Mouse (Mus musculus) megakaryocyte, embryonic 14.5 days (primary cell): ENCODE data around the gene Mthfsd. TPM values are rescaled to one million over a fixed set of nuclear protein-coding genes. Genes with fewer than 3 reads are reported as not detected.

Experiments used
- H3K27me3 ChIP-seq: replicated peaks from 2 replicates; pipeline ENCODE3; 2012; ENCODE audit warnings: inconsistent platforms
- H3K36me3 ChIP-seq: replicated peaks from 2 replicates; pipeline ENCODE3; 2012; ENCODE audit warnings: low read length, inconsistent platforms, mixed read lengths
- H3K4me1 ChIP-seq: 2 replicates; pipeline ENCODE4 v1.6.1; 2012; ENCODE audit warnings: inconsistent platforms
- H3K4me3 ChIP-seq: replicated peaks from 2 replicates; pipeline ENCODE3; 2012; ENCODE audit warnings: moderate library complexity, mild to moderate bottlenecking, inconsistent platforms
- H3K9me3 ChIP-seq: 2 replicates; pipeline ENCODE4 v1.6.1; 2012; ENCODE audit warnings: inconsistent platforms
- FLI1 ChIP-seq: IDR thresholded peaks from 2 replicates; pipeline ENCODE4 v1.6.1; 2012; ENCODE audit warnings: low read length, inconsistent platforms, mixed read lengths
- GATA1 ChIP-seq: IDR thresholded peaks from 3 replicates; pipeline ENCODE4 v1.6.1; 2012; ENCODE audit warnings: mixed read lengths, low read length, inconsistent platforms, borderline replicate concordance
- polyA plus RNA-seq: library from polyadenylated mRNA; stranded (reverse); fragments of >175 nt; gene quantifications from 2 replicates; pipeline ENCODE4 v1.2.3, GENCODE M21; 2012; ENCODE audit warnings: low replicate concordance; ENCODE audit not compliant: insufficient read depth

Mthfsd gene
- polyA plus RNA-seq, 1 experiment, result 66.9 TPM

- Histone ChIP-seq H3K27me3 (peaks cover 95% of the 10 kb centered on the region), H3K4me1 (peaks cover 7% of the 10 kb centered on the region; the same call in 1 of the 2 replicates), H3K36me3 (no peaks in the 10 kb centered on the region), H3K4me3 (no peak overlapping the region), H3K9me3 (no peaks in the 10 kb centered on the region)
- TF ChIP-seq GATA1, result no peak
- TF ChIP-seq FLI1, result no peak
These were observed 18.4 kb downstream of the Mthfsd start for GRCm38 (mm10) chr8:121089631-121090380.

DNA sequence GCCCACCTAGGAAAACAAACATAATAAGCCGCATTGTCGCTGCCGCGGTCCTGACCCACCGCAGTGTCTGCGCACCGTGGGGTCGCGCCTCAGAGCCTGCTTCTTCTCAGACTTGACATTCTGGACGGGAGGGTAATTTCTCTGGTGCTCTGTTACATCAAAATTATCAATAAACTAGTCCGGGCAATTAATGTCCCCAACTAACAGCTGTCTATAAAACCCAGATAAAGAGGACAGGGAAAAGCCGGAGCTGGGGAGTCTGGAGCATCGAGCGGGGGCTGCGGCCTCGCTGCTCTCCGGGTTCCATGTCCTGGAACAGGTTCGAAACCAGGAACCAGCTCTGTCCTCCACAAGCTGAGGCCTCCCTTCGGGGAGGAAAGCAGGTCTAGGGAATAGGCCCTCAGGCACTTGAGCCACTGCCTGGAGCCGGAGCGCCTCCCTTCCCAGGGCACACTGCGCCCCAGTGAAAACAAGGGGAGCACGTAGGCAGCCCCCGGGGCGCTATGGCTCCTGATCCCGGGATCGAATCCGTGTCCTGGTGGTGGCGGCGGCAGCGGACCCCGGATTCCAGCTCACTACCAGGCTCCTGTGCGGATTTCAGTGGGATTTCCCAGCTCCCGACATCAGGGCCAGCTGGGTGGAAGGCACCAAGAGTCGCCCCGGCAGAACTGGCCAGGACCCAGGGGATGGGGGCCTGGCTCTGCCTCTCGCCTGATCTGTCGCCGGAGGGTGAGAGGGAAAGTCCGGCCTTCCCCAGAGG is 19.1 kb downstream of the Mthfsd start:
- peaks cover 98% of the 10 kb centered on the region for H3K27me3 ChIP-seq
- TF ChIP-seq FLI1, result no peak
- TF ChIP-seq GATA1, result no peak
- no peaks in the 10 kb centered on the region for H3K9me3 ChIP-seq
- H3K4me1 ChIP-seq, result peaks cover 15% of the 10 kb centered on the region; the same call in 1 of the 2 replicates
- no peak overlapping the region for H3K4me3 ChIP-seq
- no peaks in the 10 kb centered on the region for H3K36me3 ChIP-seq

- no peaks in the 10 kb centered on the region for H3K9me3 ChIP-seq
- peaks cover 20% of the 10 kb centered on the region for H3K4me1 ChIP-seq
- no peaks in the 10 kb centered on the region for H3K36me3 ChIP-seq
- peaks cover 98% of the 10 kb centered on the region for H3K27me3 ChIP-seq
- TF ChIP-seq FLI1, result no peak
- TF ChIP-seq GATA1, result no peak
- no peak overlapping the region for H3K4me3 ChIP-seq
These were observed 19.9 kb downstream of the Mthfsd start for GRCm38 (mm10) chr8:121088281-121088680.

DNA sequence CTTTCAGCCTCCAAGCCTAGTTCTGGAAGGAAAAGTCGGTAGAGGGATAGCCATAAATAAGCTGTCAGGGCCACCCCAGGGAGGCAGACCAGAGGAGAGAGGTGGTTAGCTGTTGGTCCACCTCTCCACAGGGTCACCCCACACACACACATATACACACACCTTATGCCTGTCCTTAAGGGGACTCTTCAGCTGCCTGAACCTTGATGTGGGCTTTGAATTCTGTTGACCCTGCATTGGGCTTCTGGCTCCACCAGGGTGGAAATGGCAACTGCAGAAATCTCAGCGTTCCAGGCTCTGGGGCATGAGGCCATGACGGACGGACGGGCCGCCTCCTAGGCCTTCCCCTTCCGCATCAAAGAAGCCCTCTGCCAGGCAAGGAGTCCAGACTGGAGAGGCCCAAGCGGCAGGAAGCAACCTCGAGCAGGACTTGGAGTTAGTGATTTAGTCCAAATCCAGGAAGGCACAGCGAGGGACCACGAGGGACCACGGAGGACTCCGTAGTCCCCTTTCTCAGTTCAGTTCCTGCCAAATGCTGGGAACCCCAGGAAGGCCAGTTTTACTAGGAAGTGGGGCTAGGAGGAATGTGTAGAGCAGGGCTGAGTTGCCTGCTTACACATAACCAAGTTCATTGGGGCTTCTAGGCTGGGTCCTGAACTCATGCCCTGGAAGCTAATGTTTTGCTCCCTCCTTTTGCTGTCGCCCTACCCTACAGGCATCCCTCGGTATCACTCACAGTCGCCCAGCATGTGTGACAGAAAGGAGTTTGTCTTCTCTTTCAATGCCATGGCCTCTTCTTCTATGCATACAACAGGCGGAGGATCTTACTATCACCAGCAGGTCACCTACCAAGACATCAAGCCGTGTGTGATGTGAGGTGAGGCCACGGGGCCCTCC is 21.9 kb downstream of the Mthfsd start:
- Histone ChIP-seq H3K9me3 (no peaks in the 10 kb centered on the region), H3K27me3 (peaks cover 99% of the 10 kb centered on the region)
- TF ChIP-seq FLI1 (no peak), GATA1 (no peak)

GRCm38 (mm10) chr8:121085561-121085960 is 22.6 kb downstream of the Mthfsd start:
- no peak for TF ChIP-seq GATA1
- TF ChIP-seq FLI1, result no peak
- H3K27me3 ChIP-seq, result peaks cover 99% of the 10 kb centered on the region
- peaks cover 18% of the 10 kb centered on the region for H3K4me1 ChIP-seq
- H3K4me3 ChIP-seq, result no peak overlapping the region
- H3K9me3 ChIP-seq, result no peaks in the 10 kb centered on the region
- no peaks in the 10 kb centered on the region for H3K36me3 ChIP-seq

More for the DNA sequence above, 21.9 kb downstream of the Mthfsd start:
- Histone ChIP-seq H3K4me3 (no peak overlapping the region), H3K4me1 (peaks cover 18% of the 10 kb centered on the region), H3K36me3 (no peaks in the 10 kb centered on the region)

DNA sequence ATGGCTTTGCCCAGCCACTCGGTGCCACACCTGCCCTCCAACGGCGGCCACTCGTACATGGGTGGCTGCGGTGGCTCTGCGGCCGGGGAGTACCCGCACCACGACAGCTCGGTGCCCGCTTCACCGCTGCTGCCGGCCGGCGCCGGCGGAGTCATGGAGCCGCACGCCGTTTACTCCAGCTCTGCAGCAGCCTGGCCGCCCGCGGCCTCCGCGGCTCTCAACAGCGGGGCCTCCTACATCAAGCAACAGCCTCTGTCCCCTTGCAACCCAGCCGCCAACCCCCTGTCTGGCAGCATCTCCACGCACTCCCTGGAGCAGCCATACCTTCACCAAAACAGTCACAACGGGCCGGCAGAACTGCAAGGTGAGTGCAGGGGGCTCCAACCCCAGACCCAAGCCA is 23.2 kb downstream of the Mthfsd start:
- no peaks in the 10 kb centered on the region for H3K9me3 ChIP-seq
- peaks cover 18% of the 10 kb centered on the region for H3K4me1 ChIP-seq
- H3K36me3 ChIP-seq, result no peaks in the 10 kb centered on the region
- no peak for TF ChIP-seq GATA1
- no peak for TF ChIP-seq FLI1
- peaks cover 99% of the 10 kb centered on the region for H3K27me3 ChIP-seq
- H3K4me3 ChIP-seq, result peak overlapping the region; percentile 42

DNA sequence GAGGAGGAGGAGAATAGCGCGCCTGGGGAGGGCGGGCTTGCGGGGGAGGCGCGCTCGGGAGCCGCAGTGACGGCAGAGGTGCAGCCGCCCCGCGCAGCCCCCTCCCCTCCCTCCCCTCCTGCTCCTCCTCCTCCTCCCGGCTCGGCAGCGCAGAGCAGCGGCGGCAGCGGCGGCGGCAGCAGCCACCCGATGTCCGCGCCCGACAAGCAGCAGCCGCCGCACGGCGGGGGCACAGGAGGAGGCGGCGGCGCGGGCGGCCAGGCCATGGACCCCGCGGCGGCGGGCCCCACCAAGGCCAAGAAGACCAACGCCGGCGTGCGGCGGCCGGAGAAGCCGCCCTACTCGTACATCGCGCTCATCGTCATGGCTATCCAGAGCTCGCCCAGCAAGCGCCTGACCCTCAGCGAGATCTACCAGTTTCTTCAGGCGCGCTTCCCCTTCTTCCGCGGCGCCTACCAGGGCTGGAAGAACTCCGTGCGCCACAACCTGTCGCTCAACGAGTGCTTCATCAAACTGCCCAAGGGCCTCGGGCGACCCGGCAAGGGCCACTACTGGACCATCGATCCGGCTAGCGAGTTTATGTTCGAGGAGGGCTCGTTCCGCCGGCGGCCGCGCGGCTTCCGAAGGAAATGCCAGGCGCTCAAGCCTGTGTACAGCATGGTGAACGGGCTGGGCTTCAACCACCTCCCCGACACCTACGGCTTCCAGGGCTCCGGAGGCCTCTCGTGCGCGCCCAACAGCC is 23.8 kb downstream of the Mthfsd start, which contains the start of gene Foxf1:
Gene Foxf1, plus strand, starts transcription at position 177 of the 742 bp plus-strand sequence.
- Histone ChIP-seq H3K36me3 (no peaks in the 10 kb centered on the region), H3K27me3 (peaks cover 99% of the 10 kb centered on the region), H3K9me3 (no peaks in the 10 kb centered on the region), H3K4me1 (peaks cover 18% of the 10 kb centered on the region), H3K4me3 (peak within 1 kb of the TSS; percentile 83)
- TF ChIP-seq GATA1, result no peak
- no peak for TF ChIP-seq FLI1

GRCm38 (mm10) chr8:121083936-121084209 is 24.3 kb downstream of the Mthfsd start:
- peaks cover 18% of the 10 kb centered on the region for H3K4me1 ChIP-seq
- no peaks in the 10 kb centered on the region for H3K36me3 ChIP-seq
- no peaks in the 10 kb centered on the region for H3K9me3 ChIP-seq
- peak overlapping the region; percentile 83 for H3K4me3 ChIP-seq
- H3K27me3 ChIP-seq, result peaks cover 99% of the 10 kb centered on the region
- TF ChIP-seq GATA1 (no peak), FLI1 (no peak)
